Mouse (Mus musculus) liver, adult 2 months (tissue): Measurements from ENCODE around the gene Mup9. TPM values are rescaled to one million over a fixed set of nuclear protein-coding genes. Genes with fewer than 3 reads are reported as not detected.
A peak's percentile ranks its signal among the peaks of the same experiment; 100 is the strongest.
"Not testable (repeated sequence)": the region's sequence is repeated elsewhere in the genome, so short reads cannot be mapped to it uniquely, and the experiment has no call there.

ENCODE experiments used
- DNase-seq: peaks from one replicate; pipeline ENCODE4 v3.0.0-alpha.2; 2011; ENCODE audit warnings: low read depth, low spot score; ENCODE audit errors: extremely low read depth
- H3K27ac ChIP-seq: fragments of 200-500 bp; replicated peaks from 2 replicates; pipeline ENCODE4 v1.5.1; 2012; ENCODE audit warnings: low read depth, mild to moderate bottlenecking, control low read depth, inconsistent platforms, low read length; ENCODE audit not compliant: insufficient read depth
- H3K27me3 ChIP-seq: fragments of 200-500 bp; 2 replicates; pipeline ENCODE4 v1.6.1; 2012; ENCODE audit warnings: mild to moderate bottlenecking, moderate library complexity, low read length, inconsistent platforms; ENCODE audit not compliant: control insufficient read depth, insufficient read depth
- H3K36me3 ChIP-seq: fragments of 200-500 bp; 2 replicates; pipeline ENCODE4 v1.6.1; 2012; ENCODE audit warnings: low read length, inconsistent platforms; ENCODE audit not compliant: control insufficient read depth, insufficient read depth
- H3K4me1 ChIP-seq: fragments of 200-500 bp; 2 replicates; pipeline ENCODE4 v1.6.1; 2011; ENCODE audit warnings: low read length; ENCODE audit not compliant: control insufficient read depth, insufficient read depth
- H3K4me3 ChIP-seq: fragments of 200-500 bp; 2 replicates; pipeline ENCODE4 v1.5.1; 2011; ENCODE audit warnings: low read depth, mild to moderate bottlenecking, control low read depth, low read length, moderate library complexity; ENCODE audit not compliant: insufficient read depth
- H3K79me2 ChIP-seq: fragments of 200-500 bp; 2 replicates; pipeline ENCODE4 v1.6.1; 2012; ENCODE audit warnings: inconsistent platforms, mild to moderate bottlenecking, low read length, moderate library complexity; ENCODE audit not compliant: control insufficient read depth, insufficient read depth
- H3K9ac ChIP-seq: fragments of 200-500 bp; 2 replicates; pipeline ENCODE4 v1.6.1; 2012; ENCODE audit warnings: low read depth, mild to moderate bottlenecking, control low read depth, inconsistent platforms, low read length
- WGBS: fragments of 180-500 bp; shearing (Covaris S2); methylation state at CpG from one replicate; pipeline ENCODE4 v1.1.7; 2018; 5-methylcytosine and 5-hydroxymethylcytosine counted together
- polyA plus RNA-seq: library from polyadenylated mRNA; depleted of rRNA; stranded (reverse); fragments of >200 nt; gene quantifications from 2 replicates; pipeline ENCODE4 v1.2.3, GENCODE M21; 2012; rRNA removed
- total RNA-seq: library from RNA; depleted of rRNA; stranded (reverse); fragments of >200 nt; gene quantifications from 2 replicates; pipeline ENCODE4 v1.2.3, GENCODE M21; 2014; rRNA removed

Mup9 gene
- total RNA-seq: 0.27 and 16.0 TPM in 2 replicates
- 2.1 and 41.8 TPM in 2 replicates for polyA plus RNA-seq

DNA sequence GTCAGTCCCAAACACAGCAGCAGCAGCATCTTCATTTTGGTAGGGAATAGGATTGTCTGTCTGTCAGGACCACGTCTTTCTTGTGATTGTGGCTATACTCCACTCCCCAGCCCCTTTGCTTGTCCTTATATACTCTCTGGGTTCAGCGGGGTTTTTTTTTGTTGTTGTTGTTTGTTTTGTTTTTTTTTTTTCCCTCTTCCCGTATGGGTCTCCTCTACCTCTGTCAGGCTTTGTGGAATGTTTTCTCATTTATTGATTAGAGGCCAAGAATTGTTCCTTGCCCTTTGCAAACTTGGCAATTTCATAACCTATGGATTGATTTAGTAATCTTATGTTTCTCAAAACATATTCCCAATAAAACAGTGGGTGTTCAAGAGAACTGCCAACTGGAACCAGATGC is at the start of gene Mup9:
TSS of gene Mup9 (minus strand) at position 101 of the 400 bp plus-strand sequence.
- 43% methylated on average over 3 of the region's 3 CpGs for WGBS
- H3K9ac ChIP-seq, H3K4me1 ChIP-seq, H3K36me3 ChIP-seq, H3K4me3 ChIP-seq, H3K79me2 ChIP-seq, H3K27ac ChIP-seq, H3K27me3 ChIP-seq: not testable (repeated sequence)
- peak; percentile 44 for DNase-seq

Other genes starting within 250 kb of the Mup9 start
- gene Mup8, start 199.4 kb downstream of the Mup9 start, total RNA-seq: 0.34 TPM in 1 of 2 replicates, not detected in the other
- 0.59 TPM in 1 of 2 replicates, not detected in the other for gene Mup8, start 199.4 kb downstream of the Mup9 start, polyA plus RNA-seq
- gene Mup1, start 80.0 kb upstream of the Mup9 start, total RNA-seq: 1.0 and 2.9 TPM in 2 replicates
- gene Mup1, start 80.0 kb upstream of the Mup9 start, polyA plus RNA-seq: 1.8 and 54.2 TPM in 2 replicates
- gene Mup10, start 160.2 kb upstream of the Mup9 start, total RNA-seq: 15.4 and 53.2 TPM in 2 replicates
- gene Mup10, start 160.2 kb upstream of the Mup9 start, polyA plus RNA-seq: 9.1 and 16.5 TPM in 2 replicates
- 111 and 302 TPM in 2 replicates for gene Mup11, start 240.5 kb upstream of the Mup9 start, total RNA-seq
- gene Mup11, start 240.5 kb upstream of the Mup9 start, polyA plus RNA-seq: 16.4 and 99.2 TPM in 2 replicates